Mouse (Mus musculus) retina, embryonic 14.5 days (tissue): ENCODE data around the gene Syt1.

Source experiments
- DNase-seq: peaks from one replicate; pipeline ENCODE4 v3.0.0-alpha.2; 2015; ENCODE audit warnings: low spot score

Gene Syt1

DNA sequence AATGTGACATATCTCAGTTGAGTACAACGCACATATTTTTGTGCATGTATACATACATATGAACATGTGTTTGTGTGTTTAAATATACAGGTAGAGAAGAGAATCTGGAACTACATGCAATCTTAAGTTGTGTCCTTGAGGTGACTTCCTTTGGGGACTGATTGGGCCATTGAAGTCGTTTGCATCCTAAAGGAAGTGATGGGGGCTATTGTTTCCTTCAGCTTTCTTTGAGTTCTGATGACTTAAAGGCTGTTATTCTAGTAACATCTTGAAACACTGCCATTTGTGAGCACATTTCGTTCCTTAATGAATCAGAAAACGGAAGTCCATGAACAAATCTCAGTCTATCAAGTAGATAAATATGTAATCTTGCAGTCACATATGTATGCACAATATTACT, 438.0 kb downstream of the Syt1 start:
- DNase-seq, result no peak

DNA sequence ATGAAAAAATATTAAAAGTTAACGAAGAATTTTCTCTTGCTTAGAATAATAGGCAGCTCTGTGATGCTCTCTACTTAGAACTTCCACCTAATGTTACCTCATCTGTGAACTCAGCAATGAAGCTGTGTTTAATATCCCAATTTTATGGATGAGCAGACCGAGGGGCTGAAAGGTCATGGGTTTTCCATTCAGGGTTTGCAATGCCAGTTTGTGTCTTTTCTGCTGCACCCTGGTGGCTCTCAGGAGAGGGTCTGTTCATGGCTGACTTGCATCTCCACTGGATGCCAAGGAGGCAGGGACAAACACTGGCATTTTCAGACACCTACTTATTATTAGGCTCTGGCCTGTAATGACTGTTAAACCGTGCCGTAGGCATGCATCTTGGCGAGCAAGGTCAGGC, 439.7 kb downstream of the Syt1 start:
- DNase-seq, result peak; percentile 64

DNA sequence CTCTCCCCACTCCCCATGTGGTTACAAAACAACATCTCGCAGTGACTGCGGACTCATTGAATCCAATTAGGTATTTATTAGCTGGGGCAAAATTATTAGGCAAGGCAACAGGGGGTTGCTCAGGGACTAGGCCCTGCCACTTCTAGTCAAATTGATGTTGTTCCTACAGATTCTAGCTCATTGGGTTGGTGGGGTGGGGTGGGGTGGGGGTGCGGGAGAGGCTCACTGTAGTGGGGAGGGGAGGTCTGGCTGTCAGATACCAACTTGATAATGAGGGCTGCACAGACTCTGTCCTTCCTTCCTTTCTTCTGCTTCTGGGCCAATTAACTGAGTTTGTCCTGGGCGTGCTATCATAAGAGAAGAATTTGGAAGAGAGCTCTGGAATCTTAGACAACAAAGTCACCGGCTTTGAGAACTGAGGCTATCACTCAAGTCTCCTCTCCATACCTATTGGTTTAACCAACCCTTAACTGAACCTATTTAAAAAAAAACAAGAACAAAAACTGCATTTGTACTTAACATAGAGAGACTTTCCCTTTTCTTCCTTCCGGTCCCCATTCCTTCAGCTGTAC, 441.1 kb downstream of the Syt1 start:
- DNase-seq, result peak; percentile 65

DNA sequence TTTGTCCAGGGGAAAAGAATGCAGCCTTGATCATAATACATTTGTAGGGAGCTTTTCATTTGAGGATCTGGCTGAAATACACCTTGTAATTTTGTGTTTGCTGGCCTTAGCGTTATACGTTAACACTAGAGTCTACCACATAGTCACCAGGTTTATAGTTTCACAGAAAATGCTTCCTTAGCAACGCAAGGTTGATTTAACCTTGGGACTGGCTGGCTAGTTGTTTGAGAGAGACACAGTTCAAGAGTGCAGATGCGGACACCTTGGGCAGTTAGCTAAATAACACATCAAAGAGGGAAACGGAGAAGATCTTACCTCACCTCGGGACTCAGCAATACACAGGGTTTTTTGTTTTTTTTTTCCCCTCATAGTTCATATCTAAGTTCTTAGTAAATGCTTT, 441.9 kb downstream of the Syt1 start:
- DNase-seq, result peak; percentile 34

DNA sequence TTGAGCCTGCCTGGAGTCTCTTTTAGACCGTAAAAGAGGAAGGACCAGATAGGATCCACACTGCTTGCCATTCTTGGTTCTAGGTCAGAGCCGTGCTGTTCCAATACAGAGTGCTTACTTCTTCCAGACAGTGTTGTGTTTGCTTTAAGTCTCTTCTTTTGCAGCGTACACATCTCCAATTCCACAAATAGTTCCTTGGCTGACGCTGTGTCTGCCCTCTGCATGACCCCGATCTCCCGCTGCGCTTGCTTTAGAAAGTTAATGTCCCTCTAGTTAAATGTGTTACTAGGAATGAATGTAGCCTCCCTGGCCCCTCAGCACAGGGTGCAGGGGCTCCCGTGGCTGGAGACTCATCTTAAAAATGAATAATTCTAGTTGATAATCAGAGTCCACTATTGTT, 442.6 kb downstream of the Syt1 start:
- peak; percentile 72 for DNase-seq

DNA sequence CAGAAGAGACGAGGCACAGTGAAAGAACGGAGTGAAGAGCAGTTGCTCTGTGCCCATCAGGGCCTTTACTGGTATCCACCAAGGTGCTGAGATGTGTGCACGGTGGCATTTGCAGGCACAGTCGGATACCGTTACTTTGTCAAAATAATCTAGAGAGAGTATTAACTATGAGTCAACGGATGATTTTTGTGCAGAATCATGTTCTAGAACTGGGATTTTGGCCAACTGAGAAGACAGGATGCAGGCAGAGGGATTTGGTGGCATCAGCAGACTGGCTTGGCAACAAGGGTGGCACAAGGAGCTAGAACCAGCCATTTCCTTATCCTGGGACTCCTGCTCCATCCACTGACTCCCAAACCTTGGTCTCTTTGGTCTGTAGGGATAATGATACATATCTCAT, 443.3 kb downstream of the Syt1 start:
- no peak for DNase-seq

DNA sequence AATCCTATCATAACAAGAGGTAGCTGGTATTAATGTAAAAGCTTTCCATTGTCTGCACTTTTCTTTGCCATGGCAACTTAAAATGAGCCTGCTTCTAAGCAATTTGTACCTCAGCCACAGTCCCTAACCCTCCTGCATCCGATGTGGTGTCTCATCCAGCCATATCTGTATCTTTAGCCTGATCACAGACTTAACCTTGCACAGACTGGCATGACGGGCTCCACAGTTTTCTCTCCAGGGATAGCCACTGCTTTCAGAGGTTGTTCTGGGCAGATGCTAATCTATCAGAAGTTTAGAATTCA, 451.2 kb downstream of the Syt1 start:
- peak; percentile 21 for DNase-seq

DNA sequence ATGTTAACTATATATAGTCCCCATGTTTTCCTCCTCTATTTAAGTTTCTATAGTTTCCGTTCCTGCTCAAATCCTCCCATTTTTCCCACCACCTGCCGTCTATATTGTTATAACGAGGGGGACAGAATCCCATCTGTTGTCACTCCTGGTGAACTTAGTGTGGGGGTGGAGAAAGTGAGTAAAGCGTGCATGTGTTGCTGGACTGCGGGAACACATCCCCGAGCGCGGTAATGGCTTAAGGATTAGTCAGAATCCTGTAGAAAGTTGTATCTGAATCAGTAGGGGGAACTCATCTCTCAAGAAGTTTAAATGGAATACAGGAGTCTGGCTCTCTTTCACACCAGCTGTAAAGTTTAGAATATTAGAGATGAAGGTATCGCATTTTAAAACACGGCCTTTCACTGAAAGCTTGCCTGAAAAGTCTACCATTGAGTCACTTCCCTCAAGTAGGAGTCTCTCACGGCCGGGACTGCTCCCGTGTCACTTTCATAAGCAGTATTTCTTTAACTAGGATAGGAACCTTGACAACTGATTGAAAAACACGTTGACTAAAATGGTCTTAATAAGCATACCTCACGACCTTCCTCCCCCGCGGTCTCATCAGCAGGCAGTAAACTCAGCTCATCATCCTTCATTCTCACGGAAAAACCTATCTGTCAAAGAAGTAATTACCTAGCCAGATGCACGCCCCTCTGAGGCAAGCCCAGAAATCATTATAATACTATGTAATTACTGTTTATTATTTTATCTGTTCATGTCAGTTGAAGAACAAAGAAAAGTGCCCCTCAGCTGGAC, 451.8 kb downstream of the Syt1 start:
- DNase-seq, result no peak

DNA sequence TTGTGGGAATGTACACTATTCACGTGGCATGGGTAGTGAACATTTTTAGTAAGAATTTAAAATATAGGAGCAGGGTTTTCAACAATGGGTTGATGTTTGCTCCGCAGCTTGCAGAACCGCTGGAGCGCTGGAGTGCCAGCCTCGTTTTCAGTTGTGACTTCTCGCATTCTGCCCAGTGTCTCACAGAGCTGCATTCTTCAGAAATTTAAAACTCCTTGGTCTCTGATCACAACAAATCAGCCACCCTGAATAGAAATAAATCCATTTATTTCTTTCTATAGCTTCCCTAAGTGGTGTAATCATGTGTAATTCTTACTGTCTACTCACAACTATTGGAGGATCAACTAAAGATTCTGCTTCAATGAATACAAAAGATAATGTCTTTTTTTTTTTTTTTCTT, 458.2 kb downstream of the Syt1 start:
- DNase-seq, result no peak

DNA sequence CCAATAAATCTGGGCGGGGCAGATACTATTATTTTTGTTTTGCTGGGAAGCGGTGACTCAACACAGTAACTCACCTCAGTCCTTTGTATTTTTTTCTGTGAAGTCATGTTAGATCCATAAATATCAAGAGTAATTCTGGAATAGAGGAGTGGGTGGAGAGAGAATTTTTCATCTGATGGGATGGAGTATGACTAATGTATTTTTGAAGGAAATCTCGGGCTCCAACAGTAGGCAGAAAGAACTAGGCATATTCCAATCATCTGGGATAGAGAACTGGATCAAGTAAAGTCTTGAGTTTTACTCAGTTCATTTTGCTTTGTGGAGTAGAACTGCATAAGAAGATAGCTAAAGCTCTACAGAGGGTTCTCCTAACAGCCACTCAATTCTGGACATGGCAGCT, 465.1 kb downstream of the Syt1 start:
- no peak for DNase-seq

DNA sequence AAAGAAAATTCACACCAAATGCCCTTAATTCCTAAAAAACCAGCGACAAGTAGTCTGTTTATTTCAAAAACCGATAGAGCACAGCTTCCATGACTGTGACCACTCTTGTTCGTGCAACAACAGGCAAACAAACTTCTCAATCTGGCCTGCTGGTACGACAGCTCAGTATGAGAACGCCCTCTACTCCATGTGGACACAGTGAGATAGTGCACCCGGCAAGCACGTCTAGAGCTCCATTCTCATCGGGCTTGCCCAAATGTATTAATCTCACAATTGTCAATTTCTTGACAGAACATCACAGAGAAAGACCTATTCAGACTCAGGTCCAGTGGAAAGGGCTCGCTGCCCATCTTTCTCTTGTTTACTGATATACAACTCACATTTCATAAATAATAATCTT, 469.2 kb downstream of the Syt1 start:
- no peak for DNase-seq

DNA sequence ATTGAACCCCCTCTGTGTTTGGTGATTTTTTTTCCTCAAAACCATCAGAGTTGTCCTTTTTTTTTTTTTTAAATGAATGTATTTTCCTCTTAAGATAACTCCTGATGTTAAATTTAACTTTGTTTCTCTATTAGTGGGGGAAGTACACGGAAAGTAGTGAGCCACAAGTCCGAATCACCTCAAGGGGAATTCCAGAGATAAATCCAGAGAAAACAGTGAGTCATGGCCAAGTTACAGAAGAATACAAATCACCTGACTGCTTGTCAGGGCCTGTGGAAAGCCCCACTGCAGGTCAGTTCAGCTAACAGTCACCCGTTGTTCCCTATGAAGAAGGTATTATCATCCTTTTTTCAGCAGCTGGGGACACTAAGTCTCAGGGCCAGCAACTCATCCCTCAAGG, 472.2 kb downstream of the Syt1 start:
- DNase-seq, result no peak

DNA sequence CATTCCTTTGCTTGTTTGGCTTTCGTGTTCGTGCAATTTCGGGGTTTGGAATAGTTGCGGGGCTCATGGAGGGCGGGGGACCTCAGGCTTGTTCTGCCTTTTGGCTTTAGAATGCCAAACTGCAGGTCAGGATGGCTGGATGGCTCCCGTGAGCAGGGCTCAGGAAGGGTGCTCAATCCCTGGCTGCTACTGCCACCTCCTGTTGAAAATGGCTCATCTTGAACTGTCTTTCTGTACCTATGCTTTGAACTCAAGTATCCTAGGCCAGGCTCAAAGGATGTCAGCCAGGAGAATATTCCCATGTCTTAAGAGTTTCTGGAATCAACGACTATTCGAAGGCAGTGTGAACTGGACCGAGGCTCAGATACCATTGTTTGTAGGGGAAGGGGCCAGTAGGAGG, 473.1 kb downstream of the Syt1 start:
- DNase-seq, result peak; percentile 68

DNA sequence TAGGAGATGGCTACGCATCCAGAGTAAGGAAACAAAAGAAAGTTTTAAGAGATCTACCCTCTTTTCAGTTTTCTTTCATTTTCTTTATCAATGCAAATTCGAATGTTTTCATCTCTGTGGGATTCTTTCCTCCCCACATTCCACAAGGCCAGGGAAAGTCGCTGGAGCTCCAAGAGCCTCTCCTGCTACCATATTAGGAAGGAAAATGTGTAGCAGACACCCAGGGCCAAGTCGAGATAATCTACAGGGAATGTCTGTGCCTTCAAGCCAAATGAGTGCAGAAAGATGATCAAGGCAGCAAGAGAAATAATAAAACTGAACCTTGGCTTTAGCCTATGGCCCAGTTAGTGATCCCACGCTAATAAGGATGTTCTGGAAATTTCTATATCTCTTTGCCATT, 474.9 kb downstream of the Syt1 start:
- no peak for DNase-seq

DNA sequence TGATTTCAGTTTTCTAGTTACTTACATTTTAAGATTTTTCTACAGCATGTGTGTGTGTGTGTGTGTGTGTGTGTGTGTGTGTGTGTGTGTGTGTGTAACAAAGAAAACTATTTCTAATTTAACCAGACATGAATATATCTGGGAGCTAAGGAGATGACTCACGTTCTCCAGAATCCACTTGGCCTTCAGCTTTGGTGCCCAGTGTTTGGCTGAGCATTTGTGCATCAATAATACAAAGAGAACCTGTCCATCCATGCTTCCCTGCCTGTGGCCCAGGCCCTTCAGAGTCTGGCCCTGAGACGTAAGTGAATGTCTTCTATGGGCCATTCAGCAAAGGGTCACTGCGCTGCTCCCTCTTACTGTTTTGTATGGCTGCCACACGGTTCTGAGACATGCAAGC, 476.7 kb downstream of the Syt1 start:
- no peak for DNase-seq

DNA sequence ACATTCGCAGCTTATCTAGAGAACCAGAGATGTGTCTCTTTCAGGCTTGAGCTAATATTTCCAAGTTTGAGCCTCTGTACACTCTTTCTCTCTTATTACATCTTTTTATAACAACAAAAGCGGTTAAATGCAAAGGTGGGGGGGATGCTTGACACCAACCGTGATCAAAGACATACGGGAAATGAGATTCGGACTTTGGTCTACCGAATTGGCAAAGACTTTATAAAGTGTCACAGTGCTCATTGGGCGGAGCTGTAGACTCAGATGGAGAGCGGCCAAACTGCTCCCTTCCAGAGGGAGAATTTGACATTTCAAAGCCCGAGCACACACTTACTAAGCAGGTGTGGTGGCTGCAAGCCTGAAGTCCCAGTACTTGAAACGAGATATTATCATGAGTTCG, 477.9 kb downstream of the Syt1 start:
- no peak for DNase-seq

DNA sequence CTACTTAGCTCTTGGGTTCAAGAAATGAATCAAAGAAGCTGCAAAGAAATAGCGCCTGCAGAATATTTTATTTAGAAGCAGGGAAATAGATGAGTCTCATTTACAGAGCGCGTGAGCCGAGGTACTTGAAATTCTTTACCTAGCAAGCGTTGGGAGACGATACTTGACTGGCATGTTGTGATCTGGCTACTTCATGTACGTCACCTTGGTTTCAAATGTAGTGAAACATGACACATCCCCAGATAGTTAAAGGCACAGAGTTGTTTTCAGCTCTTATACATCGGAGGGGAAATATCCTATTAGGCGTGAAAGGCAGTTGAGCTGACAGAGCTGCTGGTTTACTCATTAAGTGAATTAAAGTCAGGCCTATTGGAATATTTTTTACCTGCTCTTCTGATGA, 478.5 kb downstream of the Syt1 start:
- peak; percentile 10 for DNase-seq

DNA sequence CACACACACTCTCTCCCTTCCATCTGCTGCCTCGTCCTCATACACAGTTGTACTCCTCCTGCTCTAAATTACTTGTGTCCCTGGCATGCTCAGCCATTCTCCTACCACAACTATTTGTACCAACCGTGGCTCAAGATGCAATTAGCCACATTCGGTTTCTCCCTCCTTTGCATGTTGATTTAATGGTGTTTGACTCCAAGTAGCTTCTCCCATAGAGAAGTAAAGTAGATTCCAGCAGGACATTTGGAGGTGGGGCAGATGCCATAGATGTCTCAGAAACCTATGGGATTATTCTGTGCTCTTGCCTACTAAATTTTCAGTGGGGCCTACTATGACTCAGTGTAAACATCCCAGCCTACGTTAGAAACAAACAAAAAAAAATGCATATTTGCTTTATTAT, 479.1 kb downstream of the Syt1 start:
- no peak for DNase-seq

DNA sequence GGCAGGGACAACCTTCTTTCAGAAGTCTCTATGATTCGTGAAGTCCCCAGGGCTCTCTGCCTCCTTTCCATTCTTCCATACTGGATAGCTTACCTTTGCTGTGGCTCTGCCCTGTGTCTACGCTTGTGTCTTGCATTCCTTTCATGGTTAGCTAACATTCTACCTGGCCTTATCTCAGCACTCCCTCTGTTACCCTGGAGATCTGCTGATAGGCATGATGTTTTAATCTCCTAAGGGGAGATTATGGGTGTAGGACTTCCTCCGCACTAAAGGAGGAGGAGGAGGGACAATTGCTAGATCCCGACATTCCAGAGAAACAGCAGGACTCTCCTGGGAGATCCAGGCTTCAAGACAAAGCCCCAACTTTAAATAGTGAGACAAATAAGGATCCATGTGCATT, 479.7 kb downstream of the Syt1 start:
- DNase-seq, result no peak

DNA sequence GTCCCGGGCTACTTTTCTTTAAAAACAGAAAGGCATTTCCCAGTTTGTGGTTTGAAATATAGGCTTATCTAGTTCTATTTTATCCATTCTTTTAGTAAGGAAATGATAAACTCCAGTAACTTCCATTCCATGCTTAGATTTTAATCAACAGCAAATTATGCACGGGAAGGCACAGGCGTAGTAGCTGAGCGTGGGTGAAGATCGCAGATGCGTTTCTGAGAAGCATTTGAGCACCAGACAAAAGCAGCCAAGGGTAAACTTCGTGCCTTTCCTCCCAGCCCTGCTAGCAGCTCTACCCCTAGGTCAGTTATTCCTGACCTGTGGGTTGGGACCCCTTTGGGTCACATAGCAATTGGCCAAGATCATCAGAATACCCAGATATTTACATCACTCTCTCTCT, 482.4 kb downstream of the Syt1 start:
- DNase-seq, result no peak

DNA sequence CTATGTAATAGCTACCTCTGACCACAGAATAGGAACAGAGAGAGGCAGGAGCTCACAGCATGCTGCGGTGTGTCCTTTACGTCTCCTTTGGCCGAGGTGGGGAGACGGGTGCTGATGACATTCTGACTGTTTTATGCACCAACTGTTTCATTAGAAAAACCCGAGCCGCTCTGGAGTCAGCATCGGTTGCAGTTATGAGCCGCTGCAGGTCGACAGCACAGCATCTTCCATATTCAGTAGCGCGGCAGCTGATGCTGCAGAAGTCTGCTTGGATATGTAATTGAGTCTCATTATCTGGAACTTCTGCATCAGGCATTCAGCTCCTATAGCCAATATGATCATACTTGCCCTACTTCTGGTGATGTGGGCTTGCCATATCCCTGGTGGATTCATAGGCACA, 485.3 kb downstream of the Syt1 start:
- DNase-seq, result peak; percentile 61

DNA sequence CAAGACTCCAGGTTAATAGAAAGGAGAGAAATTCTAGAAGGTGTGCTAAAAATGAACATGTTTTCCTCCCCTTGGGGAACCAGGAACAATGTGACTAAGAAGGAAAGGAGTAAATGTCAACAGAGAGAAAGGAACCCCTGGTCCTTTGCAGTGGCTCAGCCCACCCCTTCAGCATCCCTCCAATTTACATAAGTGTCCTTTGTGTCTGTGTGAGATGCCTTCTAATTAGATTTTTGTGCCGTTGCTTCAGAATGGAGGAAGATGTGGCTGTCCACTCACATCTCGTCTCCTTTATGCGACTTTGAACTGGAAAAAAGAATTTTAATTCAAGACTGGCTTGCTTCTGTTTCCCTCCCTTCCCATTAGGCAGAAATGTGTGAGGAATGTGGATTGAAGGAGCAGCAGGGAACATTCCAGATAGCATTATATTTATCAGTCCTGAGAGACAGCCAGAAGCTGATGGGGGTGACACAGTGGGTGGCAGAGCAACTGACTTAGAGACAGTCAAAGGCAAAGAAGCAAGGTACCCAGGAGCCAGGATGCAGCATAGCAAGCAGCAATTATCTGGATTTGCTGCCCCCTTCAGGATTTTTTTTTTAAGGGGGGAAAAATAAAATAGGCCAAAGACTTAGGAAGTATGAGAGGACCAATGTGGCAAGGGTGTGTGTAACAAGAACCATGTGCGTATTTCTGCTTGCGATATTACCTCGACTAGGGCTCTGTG, 486.3 kb downstream of the Syt1 start:
- peak; percentile 90 for DNase-seq

DNA sequence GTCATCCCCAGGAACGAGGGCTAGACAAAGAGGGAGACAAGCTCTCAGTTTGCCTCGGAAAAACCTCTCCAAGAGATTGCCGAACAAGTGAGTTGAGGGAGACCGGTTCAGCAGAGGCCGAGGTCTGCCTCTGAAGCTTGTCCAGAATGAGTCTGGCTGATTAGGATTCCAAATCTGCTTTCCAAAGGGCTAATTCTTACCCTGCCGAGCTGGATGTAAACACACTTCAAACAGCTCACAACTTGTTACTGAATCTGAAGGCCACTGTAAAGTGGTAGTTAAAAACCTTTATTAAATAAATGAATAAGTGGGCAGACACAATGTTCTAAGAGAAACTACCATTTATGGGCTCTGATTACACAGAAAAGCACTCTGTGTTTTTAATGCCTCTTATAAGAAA, 491.6 kb downstream of the Syt1 start:
- no peak for DNase-seq

DNA sequence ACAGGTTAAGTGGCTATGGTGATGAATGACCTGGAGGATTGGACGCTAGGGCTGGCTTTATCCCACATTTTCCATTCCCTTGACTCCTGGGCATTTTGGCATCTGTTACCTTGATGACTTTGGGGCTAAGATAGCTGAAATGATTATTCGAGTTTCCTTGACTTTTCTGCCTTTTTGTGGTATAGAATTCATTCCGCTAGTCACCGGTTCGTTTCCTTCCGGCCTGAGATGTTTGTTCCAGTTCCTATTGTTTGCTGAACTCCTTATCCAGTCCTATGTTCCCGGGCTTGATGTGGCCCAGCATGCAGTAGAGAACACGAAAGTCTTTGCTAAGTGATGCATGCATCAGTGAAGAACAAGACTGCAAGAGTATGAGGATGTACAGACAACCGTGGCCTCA, 493.7 kb downstream of the Syt1 start:
- no peak for DNase-seq
